Mouse (Mus musculus) urinary bladder, postnatal 4 days (tissue): ENCODE measurements around the gene Arhgef28.
"Not testable (repeated sequence)": the region's sequence is repeated elsewhere in the genome, so short reads cannot be mapped to it uniquely, and the experiment has no call there.

ENCODE experiments used
- DNase-seq, 2 experiments: peaks; one replicate each; pipeline ENCODE4 v3.0.0; 2021 to 2022; ENCODE audit warnings: low spot score in 2 of 2

The Arhgef28 gene

GRCm38 (mm10) chr13:98124113-98124745 is 82.0 kb downstream of the Arhgef28 start:
- DNase-seq = no peak

- DNase-seq = no peak
These were observed 83.5 kb downstream of the Arhgef28 start for GRCm38 (mm10) chr13:98122766-98123165.

GRCm38 (mm10) chr13:98121993-98122392 is 84.2 kb downstream of the Arhgef28 start:
- no peak for DNase-seq

- no peak for DNase-seq
These were observed 85.1 kb downstream of the Arhgef28 start for GRCm38 (mm10) chr13:98121124-98121470.

GRCm38 (mm10) chr13:98120356-98121123 is 85.7 kb downstream of the Arhgef28 start:
- no peak for DNase-seq

- no peak for DNase-seq
These were observed 87.9 kb downstream of the Arhgef28 start for GRCm38 (mm10) chr13:98118291-98118690.

GRCm38 (mm10) chr13:98117566-98118254 is 88.5 kb downstream of the Arhgef28 start:
- DNase-seq = no peak

GRCm38 (mm10) chr13:98115650-98116049 is 90.6 kb downstream of the Arhgef28 start:
- no peak for DNase-seq

GRCm38 (mm10) chr13:98115051-98115450 is 91.2 kb downstream of the Arhgef28 start:
- DNase-seq = no peak

- no peak for DNase-seq
These were observed 93.3 kb downstream of the Arhgef28 start for GRCm38 (mm10) chr13:98112812-98113503.

GRCm38 (mm10) chr13:98111531-98111930 is 94.7 kb downstream of the Arhgef28 start:
- no peak for DNase-seq

- no peak for DNase-seq
These were observed 95.2 kb downstream of the Arhgef28 start for GRCm38 (mm10) chr13:98111021-98111420.

- not testable (repeated sequence) for DNase-seq
These were observed 97.8 kb downstream of the Arhgef28 start for GRCm38 (mm10) chr13:98108481-98108880.

GRCm38 (mm10) chr13:98107621-98108020 is 98.6 kb downstream of the Arhgef28 start:
- no peak for DNase-seq

- DNase-seq = no peak
These were observed 110.3 kb downstream of the Arhgef28 start for GRCm38 (mm10) chr13:98095966-98096365.

- DNase-seq = no peak
These were observed 111.9 kb downstream of the Arhgef28 start for GRCm38 (mm10) chr13:98094332-98094731.

- DNase-seq = no peak
These were observed 112.8 kb downstream of the Arhgef28 start for GRCm38 (mm10) chr13:98093483-98093882.

- DNase-seq = no peak
These were observed 113.8 kb downstream of the Arhgef28 start for GRCm38 (mm10) chr13:98092354-98093002.

- DNase-seq = no peak
These were observed 126.6 kb downstream of the Arhgef28 start for GRCm38 (mm10) chr13:98079640-98080039.

GRCm38 (mm10) chr13:98078251-98078650 is 128.0 kb downstream of the Arhgef28 start:
- DNase-seq = no peak

- DNase-seq = no peak
These were observed 129.0 kb downstream of the Arhgef28 start for GRCm38 (mm10) chr13:98077216-98077615.

- DNase-seq = no peak
These were observed 131.4 kb downstream of the Arhgef28 start for GRCm38 (mm10) chr13:98074871-98075270.
